Mouse (Mus musculus): ENCODE measurements around the gene Htt. TPM values are rescaled to one million over a fixed set of nuclear protein-coding genes. Genes with fewer than 3 reads are reported as not detected.
"Not testable (repeated sequence)": the region's sequence is repeated elsewhere in the genome, so short reads cannot be mapped to it uniquely, and the experiment has no call there.

Htt gene
- polyA plus RNA-seq, 1 experiment from 2014 or later = 15.6 TPM

GRCm38 (mm10) chr5:34791141-34791540 lies 29.6 kb downstream of the Htt start:
- Histone ChIP-seq H3K9me3 (no peaks in the 10 kb centered on the region), H3K36me3 (peaks cover 75% of the 10 kb centered on the region), H3K4me1 (replicated peaks) (no peaks in the 10 kb centered on the region), H3K4me3 (no peak overlapping the region), H3K27me3 (ENCODE audit: insufficient read depth, poor library complexity, severe bottlenecking) (no peaks in the 10 kb centered on the region), H3K27ac (no peak overlapping the region)
- WGBS = 92% methylated on average over 2 of the region's 2 CpGs
- no peak for DNase-seq (ENCODE audit: low spot score)

DNA sequence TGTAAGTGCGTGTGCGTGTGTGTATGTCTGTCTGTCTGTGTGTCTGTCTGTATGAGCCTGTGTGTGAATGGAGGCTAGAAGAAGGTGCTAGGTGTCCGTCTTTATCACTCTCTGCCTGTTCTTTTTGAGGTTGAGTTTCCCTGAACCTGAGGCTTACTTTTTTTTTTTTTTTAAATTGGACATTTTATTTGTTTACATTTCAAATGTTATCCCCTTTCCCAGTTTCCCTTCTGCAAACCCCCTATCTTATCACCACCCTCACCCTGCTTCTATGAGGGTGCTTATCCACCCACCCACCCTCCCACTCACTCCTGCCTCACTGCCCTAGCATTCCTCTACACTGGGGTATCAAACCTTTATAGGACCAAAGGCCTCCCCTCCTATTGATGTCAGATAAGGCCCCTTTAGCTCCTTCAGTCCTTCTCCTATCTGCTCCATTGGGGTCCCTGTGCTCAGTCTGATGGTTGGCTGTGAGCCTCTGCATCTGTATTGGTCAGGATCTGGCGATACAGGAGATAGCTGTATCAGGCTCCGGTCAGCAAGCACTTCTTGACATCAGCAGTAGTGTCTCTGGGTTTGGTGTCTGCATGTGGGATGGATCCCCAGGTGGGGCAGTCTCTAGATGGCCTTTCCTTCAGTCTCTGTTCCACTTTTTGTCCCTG lies 38.9 kb downstream of the Htt start:
- H3K9me3 ChIP-seq = no peaks in the 10 kb centered on the region
- no peaks in the 10 kb centered on the region for H3K4me1 ChIP-seq (replicated peaks)
- H3K27me3 ChIP-seq (ENCODE audit: insufficient read depth, poor library complexity, severe bottlenecking) = no peaks in the 10 kb centered on the region
- WGBS = 96% methylated on average over 5 of the region's 5 CpGs
- H3K36me3 ChIP-seq = peaks cover 90% of the 10 kb centered on the region
- DNase-seq (ENCODE audit: low spot score) = no peak
- no peak overlapping the region for H3K4me3 ChIP-seq
- H3K27ac ChIP-seq = no peak overlapping the region

DNA sequence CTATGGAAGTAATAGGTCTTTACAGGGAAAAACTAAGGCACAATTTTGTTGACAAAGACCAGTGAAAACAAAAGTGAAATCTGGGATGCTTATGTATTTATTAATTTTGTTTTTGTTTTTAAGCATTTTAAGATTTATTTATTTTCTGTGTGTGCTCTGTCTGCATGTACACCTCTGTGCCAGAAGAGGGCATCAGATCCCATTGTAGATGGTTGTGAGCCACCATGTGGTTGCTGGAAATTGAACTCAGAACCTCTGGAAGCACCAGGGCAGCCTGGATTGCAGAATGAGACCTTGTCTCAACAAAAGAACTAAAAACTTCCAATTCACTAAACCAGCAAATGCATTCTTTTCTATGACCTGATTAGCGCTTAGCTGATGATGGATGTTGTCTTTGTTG lies 44.5 kb downstream of the Htt start:
- no peak for DNase-seq (ENCODE audit: low spot score)
- WGBS = 97% methylated on average over 1 of the region's 1 CpGs
- H3K4me1 ChIP-seq (replicated peaks) = no peaks in the 10 kb centered on the region
- H3K27me3 ChIP-seq (ENCODE audit: insufficient read depth, poor library complexity, severe bottlenecking) = no peaks in the 10 kb centered on the region
- no peak overlapping the region for H3K4me3 ChIP-seq
- no peaks in the 10 kb centered on the region for H3K9me3 ChIP-seq
- H3K27ac ChIP-seq = no peak overlapping the region
- H3K36me3 ChIP-seq = peaks cover 71% of the 10 kb centered on the region

DNA sequence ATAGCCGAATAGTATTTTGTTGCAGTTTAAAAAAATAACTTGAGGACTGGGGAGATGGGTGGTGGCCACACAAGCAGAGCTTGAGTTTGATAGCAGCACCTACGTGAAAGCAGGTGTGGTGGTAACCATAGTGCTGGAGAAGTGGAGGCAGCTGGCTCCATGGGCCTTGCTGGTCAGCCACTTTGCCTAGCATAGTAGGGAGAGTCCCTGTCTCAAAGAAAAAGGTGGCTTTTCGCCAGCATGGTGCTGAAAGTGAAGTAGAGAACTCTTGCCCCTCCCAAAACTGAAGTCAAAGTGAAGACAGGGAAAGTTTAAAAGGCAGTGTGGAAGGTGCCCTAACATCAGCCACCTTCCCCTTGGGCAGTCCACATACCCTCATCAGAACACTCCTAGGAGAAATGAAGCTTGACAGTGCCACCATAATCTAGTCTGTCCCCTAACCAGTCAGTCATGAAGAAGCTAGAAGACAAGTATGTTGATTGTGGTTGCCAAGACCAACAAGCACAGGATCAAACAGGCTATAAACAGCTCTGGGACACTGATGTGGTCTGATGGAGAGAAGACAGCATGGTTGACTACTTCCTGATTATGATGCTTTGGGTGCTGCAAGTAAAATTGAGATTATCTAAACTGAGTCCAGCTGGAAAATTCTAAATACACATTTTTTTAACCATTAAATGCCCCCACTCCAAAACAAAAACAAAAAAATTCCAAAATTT lies 61.0 kb downstream of the Htt start:
- Histone ChIP-seq H3K27me3 (ENCODE audit: insufficient read depth, poor library complexity, severe bottlenecking) (no peaks in the 10 kb centered on the region), H3K36me3 (peaks cover 82% of the 10 kb centered on the region), H3K4me3 (no peak overlapping the region), H3K4me1 (replicated peaks) (no peaks in the 10 kb centered on the region), H3K9me3 (no peaks in the 10 kb centered on the region), H3K27ac (no peak overlapping the region)
- WGBS = 92% methylated on average over 3 of the region's 3 CpGs
- DNase-seq (ENCODE audit: low spot score) = no peak

DNA sequence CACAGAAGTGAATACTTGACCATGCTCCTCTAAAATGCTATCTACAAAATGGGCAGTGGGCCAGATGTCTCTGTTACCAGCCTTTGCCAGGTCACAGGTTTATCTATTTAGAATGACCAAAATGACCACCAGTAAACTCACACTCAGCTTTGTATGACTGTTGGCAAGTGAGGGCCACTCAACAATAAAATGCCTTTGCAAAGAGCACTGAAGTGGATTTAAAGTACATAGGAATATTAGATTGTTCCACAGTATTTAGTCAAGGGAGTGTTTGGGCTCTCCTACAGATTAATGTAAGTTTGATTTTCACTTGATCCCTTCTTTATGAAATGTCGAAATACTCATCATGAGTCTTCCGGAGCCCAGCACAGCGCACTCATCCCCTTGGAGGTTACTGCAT lies 92.5 kb downstream of the Htt start:
- Histone ChIP-seq H3K27me3 (ENCODE audit: insufficient read depth, poor library complexity, severe bottlenecking) (no peaks in the 10 kb centered on the region), H3K9me3 (no peaks in the 10 kb centered on the region), H3K36me3 (peaks cover 75% of the 10 kb centered on the region), H3K4me1 (replicated peaks) (no peaks in the 10 kb centered on the region), H3K4me3 (no peak overlapping the region), H3K27ac (no peak overlapping the region)
- DNase-seq (ENCODE audit: low spot score) = no peak
- WGBS = 99% methylated on average over 3 of the region's 3 CpGs

DNA sequence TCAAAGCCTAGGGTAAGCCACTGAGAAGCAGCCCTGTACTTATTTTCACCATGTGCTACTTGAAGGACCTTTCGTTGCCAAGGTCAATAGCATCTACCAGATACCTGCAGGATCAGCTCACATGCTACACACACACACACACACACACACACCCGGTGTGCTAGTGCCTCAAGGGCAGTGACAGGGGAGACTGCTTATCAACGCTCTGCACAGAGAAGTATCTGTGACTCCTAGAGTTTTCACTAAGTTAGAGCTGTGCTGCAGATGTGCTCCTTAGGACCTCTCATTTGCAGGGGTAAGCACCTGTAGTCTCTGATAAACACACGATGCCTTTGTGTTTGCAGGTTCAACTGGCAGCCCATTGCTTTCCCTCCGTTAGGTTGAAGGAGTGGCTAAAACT lies 103.8 kb downstream of the Htt start:
- DNase-seq (ENCODE audit: low spot score) = no peak
- Histone ChIP-seq H3K4me3 (no peak overlapping the region), H3K27ac (no peak overlapping the region), H3K4me1 (replicated peaks) (no peaks in the 10 kb centered on the region), H3K36me3 (peaks cover 86% of the 10 kb centered on the region), H3K9me3 (no peaks in the 10 kb centered on the region), H3K27me3 (ENCODE audit: insufficient read depth, poor library complexity, severe bottlenecking) (no peaks in the 10 kb centered on the region)
- WGBS = 95% methylated on average over 5 of the region's 5 CpGs

GRCm38 (mm10) chr5:34880307-34880706 lies 118.8 kb downstream of the Htt start:
- not testable (repeated sequence) for H3K9me3 ChIP-seq; H3K4me3 ChIP-seq; H3K27me3 ChIP-seq (ENCODE audit: insufficient read depth, poor library complexity, severe bottlenecking); DNase-seq (ENCODE audit: low spot score); H3K4me1 ChIP-seq (replicated peaks); H3K27ac ChIP-seq
- WGBS = 94% methylated on average over 3 of the region's 3 CpGs
- H3K36me3 ChIP-seq = peaks cover 91% of the 10 kb centered on the region

DNA sequence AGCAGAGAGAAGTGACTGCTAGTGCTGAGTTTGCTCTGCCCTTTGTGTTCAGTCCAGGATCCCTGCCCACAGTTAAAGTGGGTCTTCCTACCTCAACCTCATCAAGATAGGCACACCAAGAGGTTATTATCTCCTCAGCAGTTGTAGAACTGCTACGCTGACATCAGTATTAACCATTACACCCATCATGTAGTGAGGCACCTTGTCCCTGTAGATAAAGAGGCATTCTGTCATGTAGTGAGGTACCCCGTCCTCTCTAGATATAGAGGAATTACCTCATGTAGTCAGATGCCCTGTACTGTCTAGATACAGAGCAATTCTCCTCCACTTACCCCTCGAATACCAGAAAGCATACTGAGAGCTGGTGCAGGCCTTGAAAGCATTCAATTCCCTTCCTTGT lies 119.5 kb downstream of the Htt start:
- Histone ChIP-seq H3K36me3 (peaks cover 86% of the 10 kb centered on the region), H3K9me3 (no peaks in the 10 kb centered on the region), H3K27me3 (ENCODE audit: insufficient read depth, poor library complexity, severe bottlenecking) (no peaks in the 10 kb centered on the region), H3K4me1 (replicated peaks) (no peaks in the 10 kb centered on the region), H3K4me3 (no peak overlapping the region), H3K27ac (no peak overlapping the region)
- WGBS = 91% methylated on average over 3 of the region's 3 CpGs
- DNase-seq (ENCODE audit: low spot score) = no peak

DNA sequence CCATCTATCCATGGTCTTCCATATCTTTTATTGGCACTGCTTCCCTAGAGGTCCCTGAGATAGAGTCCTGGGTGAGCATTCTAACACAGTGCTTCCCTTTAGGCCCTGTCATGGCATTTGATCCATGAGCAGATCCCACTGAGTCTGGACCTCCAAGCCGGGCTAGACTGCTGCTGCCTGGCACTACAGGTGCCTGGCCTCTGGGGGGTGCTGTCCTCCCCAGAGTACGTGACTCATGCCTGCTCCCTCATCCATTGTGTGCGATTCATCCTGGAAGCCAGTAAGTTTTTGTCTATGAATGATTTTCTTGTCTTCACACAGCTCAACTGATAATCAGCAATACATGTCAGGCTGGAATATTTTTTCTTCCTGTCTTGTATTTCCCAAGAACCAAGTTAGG lies 123.7 kb downstream of the Htt start:
- Histone ChIP-seq H3K4me3 (no peak overlapping the region), H3K4me1 (replicated peaks) (no peaks in the 10 kb centered on the region), H3K36me3 (peaks cover 86% of the 10 kb centered on the region), H3K9me3 (no peaks in the 10 kb centered on the region), H3K27me3 (ENCODE audit: insufficient read depth, poor library complexity, severe bottlenecking) (no peaks in the 10 kb centered on the region), H3K27ac (no peak overlapping the region)
- 87% methylated on average over 3 of the region's 3 CpGs for WGBS
- DNase-seq (ENCODE audit: low spot score) = no peak

GRCm38 (mm10) chr5:34889252-34889651 lies 127.7 kb downstream of the Htt start:
- Histone ChIP-seq H3K27ac (no peak overlapping the region), H3K27me3 (ENCODE audit: insufficient read depth, poor library complexity, severe bottlenecking) (no peaks in the 10 kb centered on the region), H3K4me3 (no peak overlapping the region), H3K9me3 (no peaks in the 10 kb centered on the region), H3K36me3 (peaks cover 95% of the 10 kb centered on the region), H3K4me1 (replicated peaks) (no peaks in the 10 kb centered on the region)
- DNase-seq (ENCODE audit: low spot score) = no peak
- 96% methylated on average over 4 of the region's 4 CpGs for WGBS

GRCm38 (mm10) chr5:34896697-34897453 lies 135.3 kb downstream of the Htt start:
- H3K9me3 ChIP-seq = no peaks in the 10 kb centered on the region
- WGBS = 91% methylated on average over 3 of the region's 3 CpGs
- no peak for DNase-seq (ENCODE audit: low spot score)
- no peak overlapping the region for H3K4me3 ChIP-seq
- H3K27ac ChIP-seq = no peak overlapping the region
- no peaks in the 10 kb centered on the region for H3K4me1 ChIP-seq (replicated peaks)
- no peaks in the 10 kb centered on the region for H3K27me3 ChIP-seq (ENCODE audit: insufficient read depth, poor library complexity, severe bottlenecking)
- H3K36me3 ChIP-seq = peaks cover 98% of the 10 kb centered on the region

DNA sequence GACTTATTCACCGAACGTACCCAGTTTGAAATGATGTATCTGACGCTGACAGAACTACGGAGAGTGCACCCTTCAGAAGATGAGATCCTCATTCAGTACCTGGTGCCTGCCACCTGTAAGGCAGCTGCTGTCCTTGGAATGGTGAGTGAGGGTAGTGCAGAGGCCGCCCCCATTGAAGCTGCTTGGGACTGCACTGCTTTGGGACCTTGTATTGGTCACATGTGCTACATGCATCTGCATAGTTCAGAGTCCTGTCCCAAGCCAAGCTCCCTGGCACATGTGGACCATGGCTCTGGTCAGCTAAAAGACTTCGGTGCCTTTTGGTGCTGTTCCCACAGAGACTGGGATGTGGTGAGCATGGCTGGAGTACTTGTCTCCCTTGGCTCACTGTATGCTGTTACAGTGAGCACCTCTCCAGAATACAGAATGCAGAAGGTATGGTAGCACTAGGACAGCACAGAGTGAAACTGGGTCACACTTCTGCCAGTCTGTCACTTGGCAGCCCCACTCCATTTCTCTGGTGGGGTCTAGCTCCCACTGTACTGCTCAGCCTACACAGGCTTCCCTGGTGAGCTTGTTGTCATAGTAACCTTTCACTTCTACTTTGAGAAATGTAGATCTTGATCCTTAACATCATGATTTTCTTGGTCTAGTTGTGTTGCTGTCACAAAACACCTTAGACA lies 138.4 kb downstream of the Htt start:
- H3K4me1 ChIP-seq (replicated peaks) = no peaks in the 10 kb centered on the region
- no peak overlapping the region for H3K4me3 ChIP-seq
- no peak overlapping the region for H3K27ac ChIP-seq
- H3K36me3 ChIP-seq = peaks cover 97% of the 10 kb centered on the region
- H3K27me3 ChIP-seq (ENCODE audit: insufficient read depth, poor library complexity, severe bottlenecking) = no peaks in the 10 kb centered on the region
- no peaks in the 10 kb centered on the region for H3K9me3 ChIP-seq
- WGBS = 95% methylated on average over 6 of the region's 6 CpGs
- DNase-seq (ENCODE audit: low spot score) = no peak

GRCm38 (mm10) chr5:34902371-34902770 lies 140.8 kb downstream of the Htt start:
- DNase-seq (ENCODE audit: low spot score) = no peak
- Histone ChIP-seq H3K27ac (no peak overlapping the region), H3K9me3 (no peaks in the 10 kb centered on the region), H3K4me1 (replicated peaks) (no peaks in the 10 kb centered on the region), H3K27me3 (ENCODE audit: insufficient read depth, poor library complexity, severe bottlenecking) (no peaks in the 10 kb centered on the region), H3K4me3 (no peak overlapping the region), H3K36me3 (peaks cover 98% of the 10 kb centered on the region)

All from hindbrain, embryonic 10.5 days (tissue).